Mouse (Mus musculus) cerebellum, adult 2 months (tissue): ENCODE measurements at regions not wholly inside any gene's neighbourhood (a gene's known extent, or its start where the extent isn't known, plus 50 kb on each side); places are given as distances from the start of the nearest gene placed in this dataset.

Source experiments
- CTCF ChIP-seq: fragments of 200-500 bp; IDR thresholded peaks from 2 replicates; pipeline ENCODE4 v1.5.1; 2011; ENCODE audit warnings: low read depth, mild to moderate bottlenecking, control low read depth, low read length, moderate library complexity, borderline replicate concordance; ENCODE audit not compliant: insufficient read depth
- POLR2A ChIP-seq: fragments of 200-500 bp; IDR thresholded peaks from 2 replicates; pipeline ENCODE4 v1.6.1; 2011; ENCODE audit warnings: low read length, control low read depth, borderline replicate concordance; ENCODE audit not compliant: insufficient read depth

DNA sequence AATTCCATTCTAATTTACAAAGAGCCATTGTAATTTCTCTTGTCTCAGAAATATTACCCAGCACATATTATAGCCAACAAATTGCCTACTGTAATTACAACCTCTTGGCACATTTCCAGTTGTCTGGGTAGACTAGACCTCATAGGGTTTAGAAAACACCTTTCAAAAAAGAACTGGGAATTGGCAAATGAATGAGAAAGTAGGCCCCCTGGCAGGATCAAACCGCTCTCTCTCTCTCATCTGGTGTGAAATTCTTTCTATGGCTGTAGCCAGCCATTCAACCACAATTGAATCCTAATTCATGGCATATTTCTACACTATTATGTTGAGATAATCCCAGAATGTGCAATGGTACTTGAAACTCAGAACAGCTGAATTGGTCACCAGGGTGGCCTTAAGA is 65.3 kb upstream of the Pde3a start:
- no peak for TF ChIP-seq CTCF
- TF ChIP-seq POLR2A = no peak
